Mouse (Mus musculus) layer of hippocampus, postnatal 14 days (tissue): ENCODE data around the gene Gm49450. TPM values are rescaled to one million over a fixed set of nuclear protein-coding genes. Genes with fewer than 3 reads are reported as not detected.
"Not testable (repeated sequence)": the region's sequence is repeated elsewhere in the genome, so short reads cannot be mapped to it uniquely, and the experiment has no call there.

ENCODE experiments used
- DNase-seq, 2 experiments: peaks; one replicate each; pipeline ENCODE4 v3.0.0; 2021 to 2022; ENCODE audit warnings: low spot score in 2 of 2, mixed read lengths in 1 of 2
- total RNA-seq, 2 experiments: library from RNA; stranded (reverse); gene quantifications; 2 replicates each; pipeline ENCODE4 v1.2.3; 2021

Gene Gm49450
- total RNA-seq, 2 experiments from 2014 or later = not detected

GRCm38 (mm10) chr15:98956000-98956399, 2.6 kb upstream of the Gm49450 start:
- no peak for DNase-seq

DNA sequence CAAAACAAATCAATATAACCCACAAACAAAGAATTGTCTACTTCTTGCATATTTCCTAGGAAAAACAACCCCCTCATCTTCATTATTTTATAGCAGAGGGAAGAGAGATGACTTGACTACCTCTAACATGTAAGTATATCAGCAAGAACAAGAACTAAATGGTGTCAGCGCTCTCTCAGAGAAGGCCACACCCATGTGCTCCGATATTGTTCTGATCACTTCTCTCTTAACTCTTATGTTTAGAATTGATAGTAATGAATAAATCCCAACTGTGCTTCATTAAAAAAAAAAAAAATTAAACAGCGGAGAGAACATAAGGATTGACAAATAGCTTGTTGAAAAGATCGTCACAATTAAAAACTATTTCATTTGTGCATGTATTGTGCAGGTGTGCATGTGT, 2.0 kb upstream of the Gm49450 start:
- no peak for DNase-seq

- peak; percentile 59 to 65 for DNase-seq
Measured at GRCm38 (mm10) chr15:98954425-98955253, 1.3 kb upstream of the Gm49450 start.

DNA sequence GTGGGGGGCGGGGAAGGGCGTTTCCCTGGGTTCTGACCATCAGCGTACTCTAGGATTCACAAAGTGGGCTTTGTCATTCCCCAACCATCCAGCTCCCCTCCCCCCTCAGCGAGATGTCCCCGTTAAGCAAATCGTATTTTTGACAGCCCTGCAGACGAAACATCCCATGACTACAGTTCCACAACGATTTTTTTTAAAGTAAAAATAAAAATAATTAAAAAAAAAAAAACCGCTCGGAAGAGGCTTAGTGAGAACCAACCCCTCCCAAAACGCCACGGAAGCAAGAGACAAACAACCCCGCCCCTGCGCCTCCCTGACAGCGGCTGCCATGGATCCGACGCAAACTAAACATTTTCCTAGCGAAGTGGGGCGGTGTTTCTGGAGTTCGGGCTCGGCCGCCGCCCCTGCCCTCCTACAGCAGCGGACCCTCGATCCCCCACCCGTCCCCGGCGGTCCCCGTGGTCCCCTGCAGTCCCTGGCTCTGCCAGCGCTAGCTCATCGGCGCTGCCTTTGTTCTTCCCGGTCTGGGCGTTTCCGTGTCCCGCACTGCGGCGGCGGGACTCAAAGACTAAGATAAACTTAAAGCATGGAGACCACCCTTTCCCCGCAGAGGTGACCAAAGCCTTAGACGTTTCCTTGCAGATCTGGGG, 475 bp downstream of the Gm49450 start:
- peak; percentile 39 to 61 for DNase-seq

DNA sequence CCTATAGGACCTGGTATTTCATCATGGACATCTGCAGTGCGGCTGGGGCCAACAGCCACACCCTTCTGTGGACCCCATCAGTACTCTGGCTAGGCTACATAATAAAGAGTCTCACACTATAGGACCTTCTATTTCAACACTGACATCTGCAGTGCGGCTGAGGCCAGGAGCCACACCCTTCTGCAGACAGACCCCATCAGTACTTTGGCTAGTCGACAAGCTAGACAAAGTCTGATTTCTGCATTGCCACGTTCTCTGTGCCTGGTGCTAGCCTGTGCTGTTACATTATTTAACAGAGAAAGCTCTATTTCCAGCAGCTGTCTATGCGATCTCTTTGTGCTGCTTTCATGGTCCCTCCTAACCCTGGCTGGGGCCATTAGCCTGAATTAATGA, 1.3 kb downstream of the Gm49450 start:
- no peak for DNase-seq

DNA sequence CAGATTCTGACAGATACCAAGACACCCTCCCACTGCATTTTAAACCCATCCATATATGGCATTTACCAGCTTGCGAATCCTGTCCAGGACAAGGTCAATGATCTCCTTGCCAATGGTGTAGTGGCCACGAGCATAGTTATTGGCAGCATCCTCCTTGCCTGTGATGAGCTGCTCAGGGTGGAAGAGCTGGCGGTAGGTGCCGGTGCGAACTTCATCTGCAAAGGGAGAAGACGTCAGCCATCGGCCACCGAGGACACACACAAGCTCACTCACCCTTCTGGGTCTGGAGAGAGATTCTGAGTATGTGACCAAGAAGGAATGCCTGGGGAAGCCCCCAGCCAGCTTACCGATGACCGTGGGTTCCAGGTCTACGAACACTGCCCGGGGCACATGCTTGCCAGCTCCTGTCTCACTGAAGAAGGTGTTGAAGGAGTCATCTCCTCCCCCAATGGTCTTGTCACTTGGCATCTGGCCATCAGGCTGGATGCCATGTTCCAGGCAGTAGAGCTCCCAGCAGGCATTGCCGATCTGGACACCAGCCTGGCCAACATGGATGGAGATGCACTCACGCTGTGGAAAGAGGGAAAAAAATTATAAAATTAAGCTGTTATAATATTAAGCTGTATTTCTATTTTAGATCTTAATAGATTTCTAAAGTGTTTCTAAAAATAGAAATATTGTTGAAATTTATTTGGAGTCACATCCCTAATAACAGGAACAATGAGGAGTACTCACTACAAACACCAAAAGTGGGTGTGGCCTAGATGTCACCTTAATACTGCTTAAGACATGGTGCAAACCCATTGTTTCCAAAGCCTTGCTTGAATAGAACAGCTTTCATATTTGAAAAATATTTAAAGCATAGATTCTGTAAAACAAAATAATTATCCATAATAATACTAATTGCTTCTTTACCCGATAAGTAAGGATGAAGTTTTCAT, 2.0 kb downstream of the Gm49450 start:
- DNase-seq = not testable (repeated sequence)

GRCm38 (mm10) chr15:98949607-98949892, 3.8 kb downstream of the Gm49450 start:
- no peak for DNase-seq

GRCm38 (mm10) chr15:98948857-98949606, 4.3 kb downstream of the Gm49450 start:
- DNase-seq = no peak

DNA sequence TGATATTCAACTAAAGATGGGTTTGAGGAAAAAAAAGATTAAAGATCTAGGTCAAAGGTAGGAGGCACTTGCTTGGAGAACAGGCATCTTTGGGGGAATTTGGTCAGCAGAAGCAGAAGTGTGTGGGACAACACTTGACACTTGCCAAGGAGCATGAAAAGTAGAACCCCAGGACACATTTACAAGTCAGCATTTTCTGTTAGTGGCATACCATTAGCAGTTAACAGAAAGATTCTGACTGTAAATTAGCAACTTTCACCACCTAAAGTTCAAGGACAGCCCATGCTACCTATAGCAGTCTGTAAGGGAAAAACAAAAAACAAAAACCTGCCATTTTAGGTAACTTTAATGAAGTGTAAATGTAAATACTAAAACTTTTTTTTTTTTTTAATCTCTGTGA, 5.0 kb downstream of the Gm49450 start:
- DNase-seq = no peak

GRCm38 (mm10) chr15:98947884-98948283, 5.5 kb downstream of the Gm49450 start:
- DNase-seq = no peak

DNA sequence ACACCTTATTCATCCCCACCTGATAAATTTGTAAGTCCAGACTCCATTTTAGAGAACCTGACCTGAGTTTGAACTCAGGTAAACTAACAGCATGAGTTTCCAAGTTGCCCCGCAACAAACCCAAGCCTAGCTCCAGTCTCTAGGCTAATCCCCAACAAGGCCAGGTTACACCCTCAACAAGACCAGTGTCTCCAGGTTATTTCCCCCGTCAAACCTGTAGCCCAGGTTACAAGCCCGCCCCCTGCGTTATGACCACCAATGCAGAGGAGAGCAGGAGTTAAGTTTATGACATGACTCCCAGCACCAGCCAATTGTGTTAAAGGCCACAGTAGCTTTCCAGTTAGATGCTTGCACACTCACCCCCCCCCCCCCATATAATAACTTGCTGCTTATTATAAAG, 10.2 kb downstream of the Gm49450 start:
- no peak for DNase-seq

- no peak for DNase-seq
Measured at GRCm38 (mm10) chr15:98942081-98942480, 11.3 kb downstream of the Gm49450 start.

GRCm38 (mm10) chr15:98941539-98941938, 11.8 kb downstream of the Gm49450 start:
- no peak for DNase-seq

GRCm38 (mm10) chr15:98940816-98941215, 12.5 kb downstream of the Gm49450 start:
- no peak for DNase-seq

- peak; percentile 85 to 91 for DNase-seq
Measured at GRCm38 (mm10) chr15:98934217-98934839, 19.0 kb downstream of the Gm49450 start, which contains the start of gene Tuba1b. Gene Tuba1b, minus strand, starts transcription at chr15:98934565.

GRCm38 (mm10) chr15:98933833-98934216, 19.5 kb downstream of the Gm49450 start:
- peak; percentile 91 to 97 for DNase-seq

DNA sequence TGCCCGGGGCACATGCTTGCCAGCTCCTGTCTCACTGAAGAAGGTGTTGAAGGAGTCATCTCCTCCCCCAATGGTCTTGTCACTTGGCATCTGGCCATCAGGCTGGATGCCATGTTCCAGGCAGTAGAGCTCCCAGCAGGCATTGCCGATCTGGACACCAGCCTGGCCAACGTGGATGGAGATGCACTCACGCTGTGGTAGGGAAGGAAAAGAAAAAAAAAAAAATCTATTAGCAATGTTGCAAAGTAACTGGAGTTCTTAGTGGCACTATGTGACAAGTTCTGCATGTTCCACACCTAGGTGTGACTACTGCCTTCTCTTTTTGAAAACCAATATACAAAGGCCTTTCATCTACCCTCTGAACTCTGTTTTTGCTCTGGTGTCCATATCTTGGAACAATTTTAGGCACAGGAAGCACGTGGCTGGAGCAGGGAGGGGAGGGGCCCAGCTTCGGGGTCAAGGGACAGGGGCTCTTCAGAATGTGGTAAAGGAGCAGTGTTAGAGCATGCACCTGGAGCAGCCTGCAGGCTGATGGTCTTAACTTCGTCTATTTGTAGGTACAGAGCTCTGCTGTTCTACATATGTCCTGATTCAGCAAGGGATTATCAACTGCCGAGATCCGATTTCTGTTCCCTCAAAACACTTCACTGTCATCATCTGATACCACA, 20.2 kb downstream of the Gm49450 start:
- not testable (repeated sequence) for DNase-seq

GRCm38 (mm10) chr15:98930998-98931397, 22.4 kb downstream of the Gm49450 start:
- DNase-seq = no peak

GRCm38 (mm10) chr15:98930017-98930734, 23.2 kb downstream of the Gm49450 start:
- no peak for DNase-seq
